Mouse (Mus musculus): Measurements from ENCODE around the gene Gm12117. TPM values are rescaled to one million over a fixed set of nuclear protein-coding genes. Genes with fewer than 3 reads are reported as not detected.

Gene Gm12117
- polyA plus RNA-seq, 1 experiment: not detected

DNA sequence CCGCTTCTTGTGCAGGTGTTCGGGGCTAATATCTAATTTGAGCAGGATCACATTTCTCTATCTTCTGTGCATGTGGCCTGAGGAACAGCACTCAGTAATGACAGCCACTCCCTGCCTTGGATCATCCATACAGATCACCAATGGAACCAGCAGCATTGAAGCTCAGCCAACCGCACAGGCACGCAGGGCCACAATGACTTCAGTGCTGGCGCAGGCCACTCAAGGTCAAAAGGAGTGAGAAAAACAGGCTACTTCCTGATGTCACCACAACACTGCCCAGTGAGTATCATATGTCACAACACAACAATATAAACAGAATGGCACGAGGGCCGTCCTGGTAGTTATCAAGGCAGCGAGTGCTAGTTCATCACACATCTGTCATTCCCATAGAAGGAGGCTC is 50.0 kb downstream of the Gm12117 start:
- DNase-seq: no peak
- no peak overlapping the region for H3K4me3 ChIP-seq (ENCODE audit: insufficient read depth, low read depth, low read length)
- no peaks in the 10 kb centered on the region for H3K36me3 ChIP-seq (ENCODE audit: control insufficient read depth, insufficient read depth, low read length)
- H3K27ac ChIP-seq (ENCODE audit: insufficient read depth, low read depth, low read length): no peak overlapping the region
- WGBS: 67% methylated on average over 8 of the region's 8 CpGs
- H3K27me3 ChIP-seq (replicated peaks; ENCODE audit: control insufficient read depth, insufficient read depth, low read length): no peaks in the 10 kb centered on the region
- H3K4me1 ChIP-seq (ENCODE audit: control insufficient read depth, insufficient read depth, low read length): no peaks in the 10 kb centered on the region
- TF ChIP-seq POLR2A (IDR thresholded peaks at IDR 0.05; ENCODE audit: low read depth, low read length) (no peak), CTCF (conservative IDR thresholded peaks at IDR 0.05; ENCODE audit: insufficient read depth, insufficient read length, low read depth, low read length) (no peak)

Other genes starting within 250 kb of the Gm12117 start
- 0.50 and 0.52 TPM in 2 replicates for gene Fgf18, start 129.3 kb downstream of the Gm12117 start, polyA plus RNA-seq (2012; rRNA removed)
- 77.9 and 98.2 TPM in 2 replicates for gene Npm1, start 113.5 kb downstream of the Gm12117 start, polyA plus RNA-seq (2012; rRNA removed)
- gene Tlx3, start 73.1 kb downstream of the Gm12117 start, polyA plus RNA-seq (2012; rRNA removed): not detected in 2 replicates
- 0.42 and 0.45 TPM in 2 replicates for gene Ranbp17, start 237.0 kb upstream of the Gm12117 start, polyA plus RNA-seq (2012; rRNA removed)

All from kidney, adult 2 months (tissue).